Mouse (Mus musculus) G1E-ER4 (cell line): ENCODE results near the gene Stard5. TPM values are rescaled to one million over a fixed set of nuclear protein-coding genes. Genes with fewer than 3 reads are reported as not detected.

ENCODE experiments used
- GATA1 ChIP-seq: IDR thresholded peaks from one replicate; pipeline ENCODE4 v1.8.0; 2012; ENCODE audit warnings: low read length, inconsistent platforms
- polyA plus RNA-seq: library from polyadenylated mRNA; stranded (reverse); fragments of >175 nt; gene quantifications from 2 replicates; pipeline ENCODE4 v1.2.3, GENCODE M21; 2012

Gene Stard5
- polyA plus RNA-seq, 1 experiment: 0.64 TPM

DNA sequence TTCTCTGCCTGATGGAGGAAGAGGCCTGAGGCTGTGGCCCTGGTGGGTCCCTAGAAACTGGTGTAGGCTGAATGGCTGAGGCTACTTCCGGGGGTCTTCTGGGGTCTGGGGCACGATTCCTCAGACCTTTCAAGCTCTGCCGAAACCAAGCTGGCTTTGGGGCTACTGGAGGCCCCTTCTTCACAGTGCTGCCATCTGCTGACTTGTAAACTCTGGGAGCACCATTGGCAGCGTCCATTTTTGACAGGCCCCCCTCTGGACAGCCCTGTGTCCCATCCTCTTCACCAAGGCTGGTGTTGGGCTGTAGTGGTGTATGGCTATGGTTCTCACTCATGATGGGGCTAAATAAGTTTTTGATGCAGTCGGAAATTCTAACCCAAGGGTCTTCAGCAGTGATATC is 20.7 kb downstream of the Stard5 start:
- TF ChIP-seq GATA1: no peak

DNA sequence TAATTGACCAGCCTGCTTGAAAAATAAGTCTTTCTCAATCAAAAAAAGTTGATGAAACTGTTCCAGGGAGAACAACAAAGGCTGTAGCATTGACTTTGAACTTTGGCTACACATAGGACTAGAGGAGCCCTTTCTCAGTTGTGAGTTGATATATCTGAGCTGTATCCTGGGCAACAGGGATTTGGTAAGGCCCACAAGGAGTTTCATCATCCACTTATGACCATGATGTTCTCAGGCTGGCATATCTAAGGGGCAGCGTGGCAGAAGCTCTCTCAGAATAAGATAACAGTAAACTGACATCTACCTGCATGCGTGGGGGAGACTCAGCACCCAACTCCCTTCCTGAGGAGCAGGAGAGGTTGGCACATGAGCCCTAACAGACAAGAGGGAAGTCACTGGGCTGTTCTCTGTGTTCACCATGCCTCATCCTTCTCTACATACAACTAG is 21.9 kb downstream of the Stard5 start:
- TF ChIP-seq GATA1: no peak

DNA sequence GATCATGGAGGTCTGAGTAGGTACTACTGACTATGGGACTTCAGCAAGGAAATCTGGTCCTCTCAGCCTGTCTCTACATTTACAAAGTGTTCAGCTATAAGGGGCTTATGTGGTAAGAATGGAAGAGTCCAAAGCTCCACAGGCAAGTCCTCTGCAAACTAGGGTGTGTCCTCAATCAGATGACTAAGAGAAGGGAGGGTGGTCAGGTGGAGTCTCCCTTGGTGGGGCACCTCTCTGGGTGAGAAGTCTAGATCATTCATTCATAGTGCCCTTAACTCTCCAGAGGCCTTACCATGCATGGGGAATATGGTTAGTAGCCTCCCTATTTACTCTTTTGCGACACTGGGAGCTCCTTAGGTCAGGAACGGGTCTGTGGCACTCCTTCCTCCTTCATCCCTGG is 22.4 kb downstream of the Stard5 start:
- TF ChIP-seq GATA1: no peak

DNA sequence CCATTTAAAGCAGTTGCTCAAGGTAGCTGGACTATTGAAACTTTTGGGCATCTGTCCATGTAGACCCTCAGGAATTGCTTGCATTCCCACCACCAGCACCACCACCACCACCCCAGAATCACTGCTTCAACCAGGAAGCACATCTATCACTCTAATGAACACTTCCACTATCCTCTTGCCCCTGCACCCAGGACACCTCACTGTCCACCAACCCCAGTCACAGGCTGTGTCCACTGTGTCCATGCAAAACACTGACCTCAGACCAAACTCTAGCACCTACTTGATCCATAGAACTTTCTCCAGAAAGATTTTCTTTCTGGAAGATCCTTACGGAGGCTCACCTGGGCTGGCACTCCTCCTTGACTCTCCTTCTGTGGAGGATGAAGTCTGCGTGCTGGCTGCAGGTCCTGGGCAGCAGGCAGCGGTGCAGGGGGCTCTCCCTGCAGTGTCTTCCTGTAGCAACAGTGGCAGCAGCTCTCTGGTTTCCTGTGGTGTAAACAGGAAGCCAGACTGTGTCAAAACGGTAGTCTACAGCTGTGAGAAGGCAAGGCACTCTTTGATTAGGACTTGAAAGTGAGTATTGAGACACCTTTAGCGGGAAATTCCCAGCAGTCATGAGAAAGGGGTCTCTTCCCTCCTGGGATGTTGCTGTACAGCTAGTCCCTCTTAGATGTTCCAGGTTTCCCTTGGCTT is 23.3 kb downstream of the Stard5 start:
- TF ChIP-seq GATA1: no peak

DNA sequence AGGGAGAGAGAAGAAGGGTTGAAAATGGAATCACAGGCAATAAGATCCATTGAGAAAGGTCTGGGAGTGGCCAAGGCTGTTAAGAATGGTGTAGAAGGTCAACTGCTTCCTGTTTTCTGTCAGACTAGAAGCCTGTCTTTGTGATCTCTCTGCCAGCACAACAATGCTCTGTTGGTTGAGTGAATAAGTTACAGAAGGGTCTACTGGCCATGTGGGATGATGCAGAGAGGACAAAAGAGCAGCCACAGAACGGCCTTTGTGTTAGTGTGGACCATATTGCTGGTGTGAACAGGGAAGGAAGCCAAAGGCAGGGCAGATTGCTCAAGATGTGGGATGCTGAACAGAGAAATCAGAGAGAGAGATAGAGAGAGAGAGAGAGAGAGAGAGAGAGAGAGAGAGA is 27.0 kb downstream of the Stard5 start:
- TF ChIP-seq GATA1: no peak

DNA sequence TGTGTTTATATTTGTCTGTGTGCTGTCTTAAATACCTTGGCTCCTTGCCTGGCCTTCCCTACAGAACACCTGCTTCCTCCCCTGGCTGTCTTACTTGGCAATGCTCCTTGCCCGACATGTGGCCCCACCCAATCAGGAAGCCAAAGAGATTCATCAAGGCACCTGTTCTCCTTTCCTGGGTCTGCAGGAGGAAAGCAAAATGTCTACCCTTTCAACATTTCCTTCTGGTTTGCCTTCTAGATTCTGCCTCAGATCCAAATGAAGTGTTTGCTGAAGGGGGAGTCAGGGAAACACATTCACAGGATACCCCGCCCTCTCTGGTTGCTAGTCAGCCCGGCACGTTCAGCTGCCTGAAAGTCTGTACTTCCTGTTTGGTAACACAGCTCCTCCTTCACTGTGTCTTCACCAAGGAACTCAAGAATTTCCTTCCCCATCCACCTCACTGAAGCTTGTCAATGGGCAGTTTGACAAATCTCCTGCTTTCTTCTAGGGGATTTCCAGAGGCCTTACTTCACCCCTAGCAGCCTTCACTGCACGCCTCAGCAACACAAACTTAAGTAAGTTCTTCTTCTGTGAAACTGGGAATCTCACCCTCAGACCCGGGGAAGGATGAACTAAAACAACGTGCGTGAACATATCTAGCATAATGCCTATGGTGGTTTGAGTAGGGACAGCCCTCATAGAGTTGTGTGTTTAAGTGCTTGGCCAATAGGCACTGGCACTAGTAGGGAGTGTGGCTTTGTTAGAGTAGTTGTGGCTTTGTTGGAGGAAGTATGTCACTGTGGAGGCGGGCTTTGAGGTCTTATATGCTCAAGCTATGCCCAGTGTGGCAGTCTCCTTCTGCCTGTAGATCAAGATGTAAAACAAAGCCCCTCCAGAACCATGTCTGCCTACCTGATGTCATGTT is 27.7 kb downstream of the Stard5 start:
- TF ChIP-seq GATA1: no peak

DNA sequence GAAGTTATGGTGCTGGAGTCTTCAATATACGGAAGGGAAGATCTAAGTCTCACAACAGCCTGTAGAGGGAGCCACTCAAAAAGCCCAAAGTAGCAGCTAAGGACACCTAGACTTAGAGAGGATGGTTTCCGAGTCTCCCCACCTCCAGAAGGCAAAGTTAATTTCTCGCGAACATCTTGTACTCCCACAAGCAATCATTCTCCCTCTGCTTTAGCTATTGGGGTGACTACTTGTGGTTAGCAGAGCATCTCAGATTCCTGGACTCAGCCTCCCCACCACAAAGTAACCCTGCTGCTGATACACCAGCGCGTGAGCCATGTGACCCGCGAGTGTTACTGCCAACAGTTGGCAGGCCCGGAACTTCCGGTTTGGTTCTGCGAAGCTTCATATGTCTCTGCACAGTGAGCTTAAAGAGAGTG is 28.5 kb downstream of the Stard5 start:
- TF ChIP-seq GATA1: no peak

DNA sequence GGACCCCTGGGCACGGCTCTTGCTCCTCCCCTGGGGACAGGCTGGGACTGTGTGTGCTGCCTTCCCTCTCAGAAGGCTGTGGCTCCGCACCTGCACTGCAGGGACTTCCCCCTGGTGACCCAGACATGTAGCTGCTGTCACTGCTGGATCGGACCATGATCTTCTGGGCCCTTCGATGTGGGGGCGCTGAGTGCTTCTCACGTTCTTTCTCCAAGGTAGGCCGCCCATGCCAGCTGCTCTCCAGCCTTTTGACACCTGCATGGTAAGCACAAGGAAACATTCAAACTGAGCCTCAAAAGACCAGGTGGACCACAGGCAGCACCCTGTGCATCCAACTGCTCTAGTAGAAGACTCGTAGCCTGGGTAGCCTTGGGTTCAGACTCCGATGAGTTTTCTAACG is 29.3 kb downstream of the Stard5 start:
- no peak for TF ChIP-seq GATA1

DNA sequence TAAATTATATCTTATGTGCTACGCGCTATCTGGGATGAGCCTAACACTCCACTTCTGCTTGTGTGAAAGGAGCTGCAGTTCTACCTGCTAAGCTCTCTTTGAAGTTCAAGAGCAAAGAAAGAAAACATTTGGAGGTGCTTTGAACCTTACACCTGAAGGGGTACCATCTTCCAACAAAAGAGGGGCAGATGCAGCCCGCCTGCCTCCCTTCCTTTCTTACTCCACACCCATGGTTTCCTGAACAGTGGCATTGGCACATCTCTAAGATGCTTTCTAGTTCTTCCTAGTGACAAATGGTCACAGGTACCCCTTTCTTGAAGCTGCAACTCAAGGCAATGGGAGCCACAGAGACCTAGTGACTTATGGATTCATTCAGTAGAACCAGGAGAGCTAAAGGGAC is 30.0 kb downstream of the Stard5 start:
- no peak for TF ChIP-seq GATA1

DNA sequence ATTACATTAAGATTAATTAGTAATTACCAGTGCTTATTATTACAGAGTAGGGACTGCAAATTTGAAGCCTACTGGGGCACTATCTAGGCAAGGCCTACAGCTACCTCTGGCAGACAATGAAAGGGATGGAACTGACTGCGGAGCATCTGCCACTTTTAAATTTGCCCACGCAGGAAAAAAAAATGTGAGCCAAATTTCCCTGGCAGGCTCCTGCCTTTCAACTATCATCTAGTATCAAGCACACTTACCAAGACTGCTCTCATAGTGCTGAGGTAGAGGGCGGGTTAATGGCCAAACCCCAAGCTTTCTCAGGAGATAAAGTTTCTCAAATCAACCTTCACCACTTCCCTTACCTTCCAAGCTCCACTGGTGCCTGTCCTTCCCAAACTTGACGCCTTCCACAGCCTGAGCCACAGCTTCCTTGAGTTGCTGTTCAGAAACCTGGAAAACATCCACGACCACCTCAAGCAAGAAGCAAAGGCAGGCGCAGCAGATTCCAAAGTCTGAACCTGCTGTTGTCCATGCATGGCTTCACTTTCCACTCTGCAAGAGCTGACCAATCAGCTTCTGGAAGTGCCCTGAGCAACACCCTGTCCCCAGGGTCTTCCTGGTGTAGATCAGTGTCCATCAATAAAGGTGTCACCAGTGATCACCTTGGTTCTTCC is 31.1 kb downstream of the Stard5 start:
- no peak for TF ChIP-seq GATA1

DNA sequence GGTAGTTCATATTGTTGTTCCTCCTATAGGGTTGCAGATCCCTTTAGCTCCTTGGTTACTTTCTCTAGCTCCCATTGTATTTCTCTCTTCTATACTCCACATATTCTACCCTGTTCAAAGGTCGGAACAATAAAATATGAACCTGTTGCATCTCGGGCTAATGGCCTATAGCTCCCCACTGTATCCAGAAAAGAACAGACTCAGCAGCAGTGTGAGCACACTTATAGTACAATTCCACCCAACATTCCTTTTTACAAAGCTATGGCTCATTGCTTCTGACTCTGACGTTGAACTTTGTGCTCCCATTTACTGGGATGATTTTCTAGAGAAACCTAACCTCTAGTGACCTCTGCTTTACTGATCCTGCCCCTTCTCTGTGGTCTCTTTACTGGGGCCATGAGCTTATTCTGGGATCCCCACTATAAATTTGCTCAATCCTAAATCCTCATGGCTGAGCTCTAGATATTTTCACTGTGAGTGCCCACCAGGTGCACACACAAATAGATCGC is 34.4 kb downstream of the Stard5 start:
- TF ChIP-seq GATA1: no peak

DNA sequence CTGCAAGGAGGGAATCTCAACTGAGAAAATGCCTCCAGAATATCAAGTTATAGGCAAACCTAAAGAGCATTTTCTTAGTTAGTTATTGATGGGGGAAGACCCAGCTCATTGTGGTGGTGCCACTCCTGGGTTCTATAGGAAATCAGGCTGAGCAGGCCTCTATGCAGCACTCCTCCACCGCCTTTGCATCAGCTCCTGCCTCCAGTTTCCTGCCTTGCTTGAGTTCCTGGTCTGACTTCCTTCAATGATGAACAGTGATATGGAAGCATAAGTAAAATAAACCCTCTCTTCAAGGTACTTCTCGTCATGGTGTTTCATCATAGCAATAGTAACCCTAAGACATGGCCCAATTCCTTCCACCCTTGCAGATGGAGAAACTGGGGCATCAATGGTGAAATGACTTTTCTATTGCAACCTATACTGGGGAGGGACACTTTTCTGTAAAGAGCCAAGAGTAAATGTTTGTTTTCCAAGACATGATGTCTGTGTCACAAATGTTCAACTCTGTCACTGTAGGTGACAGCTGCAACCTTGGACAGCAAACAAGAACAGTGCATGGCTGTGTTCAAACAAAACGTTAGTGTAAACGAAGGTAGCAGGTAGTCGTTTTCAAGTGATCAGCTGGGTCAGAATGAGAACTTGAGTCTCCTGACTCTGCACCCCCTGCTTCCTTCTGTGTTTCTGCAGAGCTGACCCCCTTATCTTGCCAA is 36.3 kb downstream of the Stard5 start:
- TF ChIP-seq GATA1: no peak

DNA sequence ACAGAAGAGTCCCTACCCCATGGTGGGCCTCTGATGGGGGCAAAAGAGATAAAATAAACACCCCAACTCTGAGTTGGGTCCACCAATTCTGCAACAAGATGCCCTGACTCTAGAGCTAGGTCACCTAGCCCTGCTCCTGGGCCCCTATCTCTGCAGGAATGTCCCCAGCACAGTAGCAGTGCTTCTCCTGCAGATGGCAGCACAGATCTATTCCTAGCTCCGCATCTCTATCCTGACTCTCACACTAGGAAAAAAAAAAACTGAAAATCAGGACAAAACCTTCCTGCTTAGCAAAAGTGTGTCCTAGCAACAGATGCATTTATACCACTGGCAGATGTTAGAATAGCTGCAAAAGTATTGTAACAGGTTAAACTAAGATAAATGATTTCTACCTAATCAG is 37.0 kb downstream of the Stard5 start:
- no peak for TF ChIP-seq GATA1

DNA sequence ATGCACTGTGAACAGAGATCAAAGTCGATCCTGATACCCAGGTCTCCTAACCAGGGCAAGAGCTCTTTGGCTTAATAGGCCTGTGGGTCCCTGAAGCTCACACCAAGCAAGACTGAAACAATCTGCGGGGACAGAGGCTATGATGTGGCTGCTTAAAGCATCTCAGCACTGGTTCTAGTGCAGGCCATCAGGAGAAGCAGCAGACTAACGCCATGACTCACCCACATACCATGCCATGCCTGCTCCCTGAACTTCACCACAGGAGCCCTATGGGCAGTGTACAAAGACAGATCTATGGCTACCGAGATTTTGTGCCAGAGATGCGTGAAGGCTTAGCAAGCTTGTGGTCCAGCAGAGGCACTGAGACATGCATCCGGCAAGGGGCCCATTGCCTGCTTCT is 39.8 kb downstream of the Stard5 start:
- TF ChIP-seq GATA1: no peak

DNA sequence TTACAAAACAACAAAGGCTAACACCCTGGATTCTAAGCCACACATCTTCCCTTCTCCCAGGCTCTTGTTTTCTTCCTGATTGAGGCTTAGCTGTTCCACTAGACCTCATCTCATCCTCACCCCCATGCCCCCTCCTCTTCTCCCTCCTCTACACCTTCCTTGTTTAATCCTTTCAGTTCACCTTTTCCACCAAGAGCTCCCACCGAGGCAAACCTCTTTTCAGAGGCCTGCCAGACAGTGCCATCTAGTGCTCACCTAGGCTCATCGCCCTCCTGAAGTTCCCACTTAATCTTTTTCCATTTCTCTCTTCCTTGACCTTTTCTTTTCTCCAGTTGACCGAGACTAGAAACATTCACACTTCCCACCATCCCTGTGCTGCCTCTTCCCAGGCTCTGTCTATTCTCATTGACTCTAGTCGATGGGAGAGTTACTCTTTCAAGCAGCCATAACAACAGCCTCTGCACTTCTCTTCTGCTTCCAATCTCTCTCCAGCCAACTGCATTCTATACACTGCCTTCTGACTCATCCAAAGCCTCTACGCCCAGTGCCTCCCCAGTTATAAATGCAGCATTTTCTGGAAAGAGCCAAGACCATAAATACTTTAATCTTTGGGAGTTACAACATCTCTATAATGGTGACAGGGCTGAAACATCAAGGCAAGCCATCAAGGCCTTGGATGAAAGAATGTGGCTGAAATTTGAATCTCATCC is 43.9 kb downstream of the Stard5 start:
- no peak for TF ChIP-seq GATA1
